Mouse (Mus musculus): ENCODE data around the gene Gadd45g.

GRCm38 (mm10) chr13:51844661-51845060 lies 1.8 kb upstream of the Gadd45g start:
- TF ChIP-seq POLR2A (IDR thresholded peaks at IDR 0.05; ENCODE audit: insufficient read length, low read depth): no peak
- TF ChIP-seq POLR2AphosphoS2 (IDR thresholded peaks at IDR 0.05; ENCODE audit: insufficient read length, low read depth): no peak
- TF ChIP-seq E2F4 (IDR thresholded peaks at IDR 0.05; ENCODE audit: insufficient read depth): no peak
- no peak for TF ChIP-seq MAX (IDR thresholded peaks at IDR 0.05; ENCODE audit: low read depth)
- TF ChIP-seq TCF3 (IDR thresholded peaks at IDR 0.05; ENCODE audit: insufficient read length, low read depth): no peak
- no peak for TF ChIP-seq MYOG (IDR thresholded peaks at IDR 0.05; ENCODE audit: control insufficient read depth in 1 of 3, insufficient read depth in 1 of 3, insufficient read length in 2 of 3, low read depth in 2 of 3)
- no peak for TF ChIP-seq MYOD1 (IDR thresholded peaks at IDR 0.05; ENCODE audit: control insufficient read depth in 1 of 3, insufficient read length in 2 of 3, low read depth in 2 of 3)
- no peak for TF ChIP-seq TCF12 (IDR thresholded peaks at IDR 0.05; ENCODE audit: insufficient read depth, poor library complexity, severe bottlenecking)
- TF ChIP-seq CEBPB (IDR thresholded peaks at IDR 0.05; ENCODE audit: insufficient read depth, poor library complexity, severe bottlenecking): no peak

All from myocyte (in vitro differentiated cells).